Mouse (Mus musculus): Measurements from ENCODE around the gene 3425401B19Rik.

DNA sequence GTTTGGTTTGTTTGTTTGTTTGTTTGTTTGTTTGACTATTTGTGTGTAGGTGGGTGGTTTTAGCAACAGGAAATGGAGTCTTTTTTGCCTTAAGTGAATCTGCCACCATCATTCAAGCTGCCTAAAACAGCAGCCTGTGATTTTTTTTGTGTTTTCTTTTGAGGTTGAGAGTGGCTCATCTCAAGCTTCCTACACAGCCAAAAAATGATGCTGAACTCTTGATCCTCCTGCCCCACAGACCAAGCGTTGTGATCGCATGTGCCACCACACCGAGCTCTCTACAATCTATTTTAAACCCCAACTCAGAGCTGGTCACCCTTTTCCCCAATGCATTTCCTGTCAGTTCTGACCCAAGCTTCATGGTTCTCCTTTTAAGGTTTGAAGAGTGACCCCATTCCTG lies 13.5 kb upstream of the 3425401B19Rik start:
- no peak for TF ChIP-seq CTCF (IDR thresholded peaks at IDR 0.05; ENCODE audit: low read depth)
- no peak for TF ChIP-seq EP300 (IDR thresholded peaks at IDR 0.05; ENCODE audit: low read depth)
